Mouse (Mus musculus) layer of hippocampus, adult 9-11 months (tissue): ENCODE measurements around the gene Xrra1.
A peak's percentile ranks its signal among the peaks of the same experiment; 100 is the strongest.
"Not testable (repeated sequence)": the region's sequence is repeated elsewhere in the genome, so short reads cannot be mapped to it uniquely, and the experiment has no call there.

Experiments
- DNase-seq: peaks from one replicate; pipeline ENCODE4 v3.0.0; 2022

Xrra1 gene

GRCm38 (mm10) chr7:99858813-99859585 lies at the start of gene Xrra1:
Gene Xrra1 (plus strand): TSS chr7:99859116.
- peak; percentile 99 for DNase-seq

DNA sequence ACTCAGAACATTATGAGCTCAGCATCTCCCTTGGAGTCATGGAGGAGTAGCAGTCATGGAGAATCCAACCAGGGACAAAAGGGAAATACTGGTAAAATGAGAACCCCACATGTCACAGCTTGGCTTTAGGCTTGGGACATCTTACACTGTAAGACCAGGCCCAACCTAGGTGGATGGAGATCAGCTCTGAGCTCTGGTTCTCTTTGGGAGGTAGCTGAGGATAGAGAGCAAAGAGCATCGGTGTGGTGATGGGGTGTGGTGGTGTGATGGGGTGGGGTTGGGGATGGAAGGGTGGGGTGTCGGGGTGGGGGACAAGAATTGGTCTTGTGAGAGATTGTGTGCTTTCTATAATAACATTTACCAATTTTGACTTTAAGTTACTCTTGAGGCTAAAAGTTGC lies 48.1 kb upstream of the Xrra1 start:
- no peak for DNase-seq

- no peak for DNase-seq
These were observed 47.3 kb upstream of the Xrra1 start for GRCm38 (mm10) chr7:99811661-99812060.

GRCm38 (mm10) chr7:99813394-99813793 lies 45.5 kb upstream of the Xrra1 start:
- no peak for DNase-seq

DNA sequence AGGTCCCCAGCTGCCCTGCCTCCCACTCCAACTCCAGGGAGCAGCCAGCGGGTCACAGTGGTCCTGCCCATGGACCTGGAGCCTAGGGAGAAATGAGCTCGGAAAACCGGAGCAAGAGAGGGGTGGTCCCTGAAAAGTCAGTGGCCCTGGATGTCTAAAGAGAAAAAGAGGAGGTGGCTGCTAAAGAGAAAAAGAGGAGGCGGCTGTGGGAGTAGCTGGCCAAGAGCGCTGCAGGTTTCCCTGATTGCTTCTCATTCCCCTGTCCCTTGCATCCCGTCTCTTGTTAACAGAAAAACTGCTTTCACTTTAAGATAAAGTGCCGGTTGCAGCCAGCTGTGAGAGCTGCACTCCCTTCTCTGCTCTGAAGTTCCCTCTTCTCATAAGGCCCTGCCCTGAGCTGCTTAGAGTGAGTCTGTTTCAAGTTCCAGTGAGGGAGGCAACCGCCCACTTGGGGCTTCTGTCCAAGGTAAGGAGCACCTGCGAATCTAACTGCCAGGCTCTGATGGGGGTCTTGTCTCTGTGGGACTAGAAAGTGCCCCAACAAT lies 40.7 kb upstream of the Xrra1 start:
- DNase-seq = not testable (repeated sequence)

DNA sequence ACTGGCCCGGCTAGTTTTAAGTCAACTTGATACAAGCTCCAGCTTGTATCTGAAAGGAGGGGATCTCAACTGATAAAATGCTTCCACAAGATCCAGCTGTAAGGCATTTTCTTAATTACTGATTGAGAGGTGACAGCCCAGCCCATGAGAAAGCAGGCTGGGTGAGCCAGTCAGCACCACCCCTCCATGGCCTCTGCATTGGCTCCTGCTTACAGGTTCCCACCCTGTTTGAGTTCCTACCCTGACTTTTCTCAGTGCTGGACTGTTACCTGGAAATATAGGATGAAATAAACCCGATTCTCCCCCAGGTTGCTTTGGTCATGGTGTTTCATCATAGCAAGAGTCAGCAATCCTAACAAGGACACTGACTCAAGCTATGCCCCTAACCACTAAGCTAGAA lies 37.0 kb upstream of the Xrra1 start:
- DNase-seq = no peak

DNA sequence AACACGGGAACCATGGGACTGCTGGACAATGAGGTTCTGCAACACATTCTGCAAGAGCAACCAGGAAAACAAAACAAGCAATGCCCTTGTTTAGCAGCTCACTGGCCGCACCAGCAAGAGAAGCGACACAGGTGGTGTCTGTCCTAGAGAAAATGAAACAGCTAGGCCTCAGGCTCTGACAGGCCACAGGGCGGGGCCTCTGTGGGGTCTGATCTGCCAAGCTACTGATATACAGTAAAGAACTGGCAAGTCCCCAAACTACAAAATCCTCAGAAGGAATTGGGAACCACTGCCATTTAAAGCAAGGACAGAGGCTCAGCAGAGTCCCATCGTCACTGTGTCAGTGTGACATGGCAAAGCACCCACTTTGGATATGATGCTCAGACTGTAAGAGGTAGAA lies 36.5 kb upstream of the Xrra1 start:
- DNase-seq = no peak

DNA sequence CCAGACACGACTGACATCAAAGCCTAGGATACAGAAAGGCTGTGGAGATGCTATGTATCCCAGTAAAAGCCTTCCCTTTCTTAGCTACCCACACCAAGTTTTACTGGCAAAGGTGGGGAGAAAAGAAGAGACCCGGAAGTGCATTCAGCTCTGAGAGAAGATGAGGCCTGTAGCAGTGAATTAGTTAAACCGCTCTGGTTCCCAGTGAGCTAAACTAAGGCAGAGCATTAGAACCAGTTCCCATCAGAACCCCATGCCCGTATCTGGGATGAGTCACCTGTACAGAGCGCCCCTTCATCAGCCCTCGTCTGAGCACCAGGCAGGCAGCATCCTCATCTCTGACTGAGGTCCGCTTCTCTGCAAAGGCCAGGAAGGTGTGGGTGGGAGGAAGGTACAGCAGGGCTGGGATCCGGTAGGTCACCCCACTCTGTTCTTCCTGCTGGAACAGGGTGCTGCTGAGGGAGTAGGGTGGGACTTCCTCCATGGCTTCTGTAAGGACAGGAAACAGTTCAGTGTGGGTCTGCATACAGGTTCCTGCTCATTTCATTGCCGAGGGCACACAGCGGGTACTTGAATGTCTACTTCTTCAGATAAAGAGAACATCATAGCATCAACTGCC lies 35.8 kb upstream of the Xrra1 start:
- no peak for DNase-seq

GRCm38 (mm10) chr7:99824649-99825483 lies 34.0 kb upstream of the Xrra1 start:
- no peak for DNase-seq

DNA sequence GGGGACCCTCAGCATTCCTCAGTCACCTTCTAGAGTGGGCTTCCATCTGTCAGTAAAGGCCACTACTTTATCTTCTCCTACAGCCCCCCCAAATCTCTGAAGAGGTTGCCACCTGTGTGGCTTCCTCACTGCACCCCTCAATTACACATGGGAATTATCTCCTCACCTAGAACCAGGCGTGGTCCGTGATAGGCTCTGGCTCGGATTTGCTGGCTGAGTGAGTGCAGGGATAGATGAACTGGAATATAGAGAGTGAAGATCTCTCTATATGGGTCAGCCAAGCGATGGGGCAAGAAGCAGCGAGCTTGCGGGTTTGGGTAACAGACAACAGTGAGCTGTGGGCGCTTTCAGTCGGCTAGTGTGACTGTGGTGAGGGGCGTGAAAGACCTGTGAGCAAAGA lies 33.4 kb upstream of the Xrra1 start:
- DNase-seq = no peak

DNA sequence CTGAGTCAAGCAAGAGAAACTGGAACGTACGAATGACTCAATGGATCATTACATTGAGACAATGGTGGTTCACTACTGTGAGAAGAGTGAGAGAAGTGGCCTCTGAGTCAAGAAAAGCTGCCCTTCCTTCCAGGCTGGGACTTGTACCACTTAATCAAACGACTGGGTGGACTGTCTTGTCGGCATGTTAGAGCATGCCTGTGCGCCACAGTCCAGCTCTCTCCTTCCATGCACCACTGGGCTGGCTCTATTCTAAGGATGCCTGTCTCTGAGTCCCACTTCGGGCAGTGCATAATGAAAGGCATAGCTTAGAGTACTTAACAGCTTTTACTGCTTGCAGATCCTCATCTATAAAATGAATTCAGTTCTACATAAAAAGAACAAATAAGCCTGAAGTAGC lies 32.8 kb upstream of the Xrra1 start:
- no peak for DNase-seq

DNA sequence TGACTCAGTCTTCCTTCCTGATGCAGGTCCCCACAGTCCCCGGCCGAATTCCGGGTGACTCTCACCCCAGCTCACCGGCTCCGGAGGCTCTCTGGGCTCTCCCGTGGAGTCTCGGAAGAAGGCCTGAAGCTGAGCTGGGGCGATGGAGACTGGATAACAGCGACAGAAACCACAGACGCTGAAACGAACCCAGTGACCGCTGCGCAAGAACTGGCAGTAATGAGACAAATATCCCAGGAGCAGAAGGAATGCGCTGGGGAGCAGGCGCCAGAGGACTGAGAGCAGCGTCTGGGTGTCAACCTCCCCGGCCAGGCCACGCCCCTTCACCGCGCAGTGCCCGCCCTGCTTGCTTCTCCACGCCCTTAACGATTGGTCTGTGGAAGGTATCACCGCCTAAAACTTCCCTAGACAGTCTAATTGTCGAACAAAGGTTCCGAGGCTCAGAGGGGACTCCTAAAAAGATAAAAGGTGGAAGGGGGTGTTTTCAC lies 30.8 kb upstream of the Xrra1 start, which contains the start of gene Neu3:
TSS of gene Neu3 (minus strand) at position 335 of the 488 bp plus-strand sequence.
- DNase-seq = peak; percentile 90

DNA sequence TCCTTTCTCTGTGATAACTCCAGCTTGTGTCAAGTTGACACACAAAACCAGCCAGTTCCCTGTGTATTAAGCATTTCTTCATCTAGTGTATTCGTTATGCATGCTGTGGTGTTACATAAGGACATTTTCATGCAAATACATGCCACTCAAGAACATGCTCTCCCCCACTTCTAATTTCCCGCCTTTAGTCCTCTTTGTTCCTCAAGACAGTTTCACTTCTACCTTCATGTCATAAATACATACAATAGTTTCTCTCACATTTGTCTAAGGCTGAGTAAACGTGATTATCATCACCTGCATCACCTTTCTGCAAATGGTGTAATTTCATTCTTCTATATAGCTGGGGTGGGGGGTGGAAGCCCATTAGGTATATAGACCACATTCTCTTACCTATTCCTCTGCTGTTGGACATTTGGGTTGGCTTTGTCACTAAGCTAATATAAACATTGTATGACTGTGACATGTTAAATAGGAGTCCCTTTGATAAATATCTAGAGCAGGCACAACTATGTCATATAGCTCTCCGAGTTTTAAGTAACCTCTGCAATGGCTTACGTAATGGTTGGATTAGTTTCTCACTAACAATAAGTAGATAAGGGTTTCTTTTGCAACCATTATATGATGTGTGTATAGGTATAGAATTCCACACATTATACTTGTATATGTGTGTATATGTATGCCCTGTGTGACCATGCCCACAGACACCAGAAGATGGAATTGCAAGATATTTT lies 25.6 kb upstream of the Xrra1 start:
- no peak for DNase-seq

DNA sequence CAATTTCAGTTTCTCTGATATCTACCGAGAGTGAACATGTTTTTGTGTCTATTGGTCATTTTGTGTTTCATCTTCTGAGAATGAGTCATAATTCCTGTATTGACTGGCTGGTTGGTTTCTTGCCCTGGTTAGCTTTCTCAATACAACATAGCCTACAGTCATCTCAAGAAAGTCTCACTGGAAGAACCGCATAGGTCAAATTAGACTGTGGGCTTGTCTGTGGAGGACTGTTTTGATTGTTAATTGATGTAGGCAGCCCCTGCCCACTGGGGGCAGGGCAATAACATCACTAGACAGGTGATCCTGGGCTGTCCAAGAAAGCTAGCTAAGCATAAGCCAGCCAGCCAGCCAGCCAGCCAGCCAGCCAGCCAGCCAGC lies 25.1 kb upstream of the Xrra1 start:
- DNase-seq = no peak

GRCm38 (mm10) chr7:99834314-99834853 lies 24.5 kb upstream of the Xrra1 start:
- DNase-seq = no peak

- DNase-seq = no peak
These were observed 22.1 kb upstream of the Xrra1 start for GRCm38 (mm10) chr7:99836781-99837180.

- DNase-seq = no peak
These were observed 21.4 kb upstream of the Xrra1 start for GRCm38 (mm10) chr7:99837358-99838071.

GRCm38 (mm10) chr7:99838241-99838640 lies 20.7 kb upstream of the Xrra1 start:
- no peak for DNase-seq

GRCm38 (mm10) chr7:99845533-99846236 lies 13.2 kb upstream of the Xrra1 start:
- DNase-seq = no peak

DNA sequence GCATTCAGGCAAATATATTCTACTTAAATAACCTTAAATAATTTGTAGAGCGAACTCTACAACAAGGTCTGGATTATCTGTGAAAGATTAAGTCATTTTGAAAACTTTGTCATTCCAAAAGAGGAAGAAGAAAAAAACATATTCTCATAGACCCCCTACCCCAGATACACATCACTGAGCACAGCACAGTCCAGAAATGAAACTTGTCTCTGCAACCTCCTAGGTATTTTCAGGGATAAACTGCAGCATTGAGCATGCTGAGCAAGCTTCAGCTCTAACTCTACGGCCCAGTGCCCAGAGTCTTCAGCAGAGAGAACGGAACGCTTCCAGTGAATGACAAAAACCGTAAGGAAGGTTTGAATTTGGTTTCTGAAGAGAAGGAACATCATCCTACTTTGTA lies 8.4 kb upstream of the Xrra1 start:
- DNase-seq = no peak

DNA sequence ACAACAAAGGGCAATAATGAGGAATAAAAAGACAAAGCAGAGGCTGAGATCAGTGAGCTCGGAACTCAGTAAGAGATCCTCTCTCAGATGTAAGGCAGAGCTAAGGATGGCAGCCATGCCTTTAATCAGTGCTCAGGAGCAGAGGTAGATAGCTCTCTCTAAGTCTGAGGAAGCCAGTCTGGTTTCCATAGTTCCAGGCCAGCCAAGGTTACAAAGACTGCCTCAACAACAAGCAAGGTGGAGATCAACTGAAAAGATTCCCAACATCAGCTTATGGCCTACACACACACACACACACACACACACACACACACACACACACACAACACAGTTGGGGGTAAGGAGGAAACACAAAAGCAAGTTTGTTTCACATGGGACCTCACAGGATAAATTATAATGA lies 7.8 kb upstream of the Xrra1 start:
- no peak for DNase-seq
